Mouse (Mus musculus) liver, postnatal 0 days (tissue): ENCODE results near the gene Slc4a4.

Experiments used
- CTCF ChIP-seq: sonication (generic); IDR thresholded peaks from 2 replicates; pipeline ENCODE4 v1.5.1; 2016; ENCODE audit warnings: antibody characterized with exemption, low read depth
- EP300 ChIP-seq: IDR thresholded peaks from 2 replicates; pipeline ENCODE4 v1.6.1; 2016; ENCODE audit warnings: antibody characterized with exemption, low read depth, mild to moderate bottlenecking

DNA sequence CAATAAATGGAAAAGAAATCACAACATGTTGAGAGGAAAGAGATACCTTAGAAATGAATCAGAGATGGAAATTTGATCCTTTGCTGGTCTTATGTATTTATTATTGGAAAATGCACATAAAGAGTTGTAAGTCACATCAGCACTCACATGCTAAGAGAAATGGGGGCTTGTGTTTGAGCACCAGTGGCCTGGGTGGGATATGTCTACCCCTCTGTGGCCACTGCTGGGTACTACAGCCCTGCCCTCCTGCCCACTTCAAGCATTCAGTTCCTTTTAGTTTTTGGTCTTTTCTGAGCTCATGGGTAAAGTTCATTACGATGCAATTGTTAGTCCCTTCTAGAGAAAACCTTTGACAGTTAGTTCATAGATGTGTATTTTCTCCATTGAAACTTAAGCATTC is 335.0 kb downstream of the Slc4a4 start:
- TF ChIP-seq EP300: no peak
- TF ChIP-seq CTCF: peak; percentile 67
